Mouse (Mus musculus) intestine, embryonic 16.5 days (tissue): ENCODE measurements around the gene Ncdn. TPM values are rescaled to one million over a fixed set of nuclear protein-coding genes. Genes with fewer than 3 reads are reported as not detected.

Experiments used
- polyA plus RNA-seq: library from polyadenylated mRNA; unstranded; fragments of >200 nt; fragmentation: Nextera tagmentation; extraction: Ambion mirVana; gene quantifications from 2 replicates; pipeline ENCODE4 v1.2.1, GENCODE M21; 2015

The Ncdn gene
- polyA plus RNA-seq, 1 experiment from 2014 or later, result 27.4 TPM

Other genes starting within 250 kb of the Ncdn start
- gene Ago4, start 220.0 kb downstream of the Ncdn start, polyA plus RNA-seq, result 0.65 and 0.86 TPM in 2 replicates
- gene Clspn, start 196.5 kb downstream of the Ncdn start, polyA plus RNA-seq, result 20.8 and 26.5 TPM in 2 replicates
- 1.7 and 1.9 TPM in 2 replicates for gene 5730409E04Rik, start 143.6 kb downstream of the Ncdn start, polyA plus RNA-seq
- gene Psmb2, start 75.8 kb downstream of the Ncdn start, polyA plus RNA-seq, result 477 and 515 TPM in 2 replicates
- gene Tfap2e, start 17.2 kb downstream of the Ncdn start, polyA plus RNA-seq, result not detected in 2 replicates
- gene AU040320, start 106 bp upstream of the Ncdn start, polyA plus RNA-seq, result 36.4 and 44.0 TPM in 2 replicates
- 10.1 and 10.7 TPM in 2 replicates for gene Zmym4, start 214.7 kb upstream of the Ncdn start, polyA plus RNA-seq